Mouse (Mus musculus) layer of hippocampus, adult 18-20 months (tissue): Measurements from ENCODE around the gene Plppr2. TPM values are rescaled to one million over a fixed set of nuclear protein-coding genes. Genes with fewer than 3 reads are reported as not detected.

ENCODE experiments used
- DNase-seq, 2 experiments: peaks; one replicate each; pipeline ENCODE4 v3.0.0; 2022; ENCODE audit warnings: low spot score in 2 of 2
- long read RNA-seq: library from polyadenylated mRNA; stranded (forward); transcript quantifications from one replicate; pipeline ENCODE4 v2.0.0, GENCODE M21; 2021
- total RNA-seq, 2 experiments: library from RNA; stranded (reverse); gene quantifications; 2 replicates each; pipeline ENCODE4 v1.2.3; 2021

Gene Plppr2
- total RNA-seq = 100 to 1,000 TPM; 273 to 278 TPM
- long read RNA-seq, transcript Plppr2-201 (10 exons, 2,626 nt) = major isoform, 217 of 258 reads
- long read RNA-seq, partial matches to known transcripts = 41 of 258 reads
- long read RNA-seq, other reads (novel, unspliced or antisense) = 0 of 258 reads

GRCm38 (mm10) chr9:21936692-21937570, at the start of gene Plppr2:
Gene Plppr2 (plus strand): TSS chr9:21937033.
- DNase-seq = peak; percentile 97 to 98

GRCm38 (mm10) chr9:21889229-21889628, 47.6 kb upstream of the Plppr2 start:
- no peak for DNase-seq

- DNase-seq = peak; percentile 50 to 87
These were observed 35.5 kb upstream of the Plppr2 start for GRCm38 (mm10) chr9:21901223-21901820.

GRCm38 (mm10) chr9:21904031-21904430, 32.8 kb upstream of the Plppr2 start:
- DNase-seq = no peak

- DNase-seq = no peak
These were observed 28.6 kb upstream of the Plppr2 start for GRCm38 (mm10) chr9:21908216-21908615.

GRCm38 (mm10) chr9:21909474-21910223, 27.2 kb upstream of the Plppr2 start:
- DNase-seq = no peak

- no peak for DNase-seq
These were observed 19.9 kb upstream of the Plppr2 start for GRCm38 (mm10) chr9:21916851-21917492.

GRCm38 (mm10) chr9:21917493-21918034, 19.3 kb upstream of the Plppr2 start:
- peak; percentile 91 to 93 for DNase-seq

- peak; percentile 89 to 94 for DNase-seq
These were observed 18.7 kb upstream of the Plppr2 start, which contains the start of gene Rab3d for GRCm38 (mm10) chr9:21918035-21918592. Gene Rab3d (minus strand): TSS chr9:21918192.

GRCm38 (mm10) chr9:21918692-21919384, 18.0 kb upstream of the Plppr2 start:
- DNase-seq = peak in 1 of 2 experiments; percentile 39

GRCm38 (mm10) chr9:21923036-21923435, 13.8 kb upstream of the Plppr2 start:
- DNase-seq = no peak

GRCm38 (mm10) chr9:21923490-21924098, 13.2 kb upstream of the Plppr2 start:
- DNase-seq = no peak

- DNase-seq = peak in 1 of 2 experiments; percentile 43
These were observed 12.7 kb upstream of the Plppr2 start for GRCm38 (mm10) chr9:21924099-21924493.

GRCm38 (mm10) chr9:21925034-21925433, 11.8 kb upstream of the Plppr2 start:
- DNase-seq = no peak

- no peak for DNase-seq
These were observed 11.3 kb upstream of the Plppr2 start for GRCm38 (mm10) chr9:21925506-21925905.

- no peak for DNase-seq
These were observed 10.7 kb upstream of the Plppr2 start for GRCm38 (mm10) chr9:21926155-21926554.

GRCm38 (mm10) chr9:21926784-21927183, 10.0 kb upstream of the Plppr2 start:
- peak in 1 of 2 experiments; percentile 28 for DNase-seq

GRCm38 (mm10) chr9:21927208-21927753, 9.6 kb upstream of the Plppr2 start, which contains the start of the genes Ccdc159 and Tmem205:
Gene Ccdc159 (plus strand): TSS chr9:21927471.
Gene Tmem205 (minus strand): TSS chr9:21927556.
- DNase-seq = peak; percentile 93 to 94

GRCm38 (mm10) chr9:21929208-21929607, 7.6 kb upstream of the Plppr2 start:
- DNase-seq = no peak
